Mouse (Mus musculus): Measurements from ENCODE around the gene Pomt1.

GRCm38 (mm10) chr2:32218113-32218512 is 18.3 kb upstream of the Pomt1 start:
- TF ChIP-seq CTCF (IDR thresholded peaks at IDR 0.05; ENCODE audit: low read depth) (no peak), EP300 (IDR thresholded peaks at IDR 0.05; ENCODE audit: low read depth) (no peak)
